Mouse (Mus musculus) heart, postnatal 4 days (tissue): ENCODE measurements around the gene Fank1. TPM values are rescaled to one million over a fixed set of nuclear protein-coding genes. Genes with fewer than 3 reads are reported as not detected.
"Not testable (repeated sequence)": the region's sequence is repeated elsewhere in the genome, so short reads cannot be mapped to it uniquely, and the experiment has no call there.

ENCODE experiments used
- DNase-seq: peaks from one replicate; pipeline ENCODE4 v3.0.0; 2021
- total RNA-seq, 2 experiments: library from RNA; stranded (reverse); gene quantifications; 2 replicates each; pipeline ENCODE4 v1.2.3; 2021

Gene Fank1
- total RNA-seq, 2 experiments from 2014 or later = not detected

GRCm38 (mm10) chr7:133839546-133839945 is 62.9 kb downstream of the Fank1 start:
- DNase-seq = no peak

GRCm38 (mm10) chr7:133842079-133842478 is 65.4 kb downstream of the Fank1 start:
- DNase-seq = no peak

- DNase-seq = no peak
Measured at GRCm38 (mm10) chr7:133847175-133847574, 70.5 kb downstream of the Fank1 start.

GRCm38 (mm10) chr7:133848180-133848579 is 71.5 kb downstream of the Fank1 start:
- DNase-seq = no peak

- no peak for DNase-seq
Measured at GRCm38 (mm10) chr7:133850735-133851134, 74.1 kb downstream of the Fank1 start.

- peak; percentile 80 for DNase-seq
Measured at GRCm38 (mm10) chr7:133856278-133856677, 79.6 kb downstream of the Fank1 start.

- DNase-seq = no peak
Measured at GRCm38 (mm10) chr7:133858506-133858905, 81.8 kb downstream of the Fank1 start.

GRCm38 (mm10) chr7:133859548-133859947 is 82.9 kb downstream of the Fank1 start:
- no peak for DNase-seq

GRCm38 (mm10) chr7:133862233-133862632 is 85.6 kb downstream of the Fank1 start:
- peak; percentile 13 for DNase-seq

GRCm38 (mm10) chr7:133862723-133863122 is 86.1 kb downstream of the Fank1 start:
- no peak for DNase-seq

GRCm38 (mm10) chr7:133863151-133863550 is 86.5 kb downstream of the Fank1 start:
- DNase-seq = no peak

- DNase-seq = no peak
Measured at GRCm38 (mm10) chr7:133863684-133864083, 87.0 kb downstream of the Fank1 start.

- no peak for DNase-seq
Measured at GRCm38 (mm10) chr7:133870265-133870664, 93.6 kb downstream of the Fank1 start.

- DNase-seq = no peak
Measured at GRCm38 (mm10) chr7:133872701-133873100, 96.0 kb downstream of the Fank1 start.

- DNase-seq = no peak
Measured at GRCm38 (mm10) chr7:133876139-133876538, 99.5 kb downstream of the Fank1 start.

GRCm38 (mm10) chr7:133876646-133877342 is 100.1 kb downstream of the Fank1 start:
- DNase-seq = no peak

GRCm38 (mm10) chr7:133879761-133880160 is 103.1 kb downstream of the Fank1 start:
- no peak for DNase-seq

GRCm38 (mm10) chr7:133884759-133885431 is 108.2 kb downstream of the Fank1 start:
- not testable (repeated sequence) for DNase-seq

GRCm38 (mm10) chr7:133888926-133889920 is 112.6 kb downstream of the Fank1 start:
- DNase-seq = peak; percentile 43

- no peak for DNase-seq
Measured at GRCm38 (mm10) chr7:133889986-133890385, 113.3 kb downstream of the Fank1 start.

GRCm38 (mm10) chr7:133891298-133891697 is 114.6 kb downstream of the Fank1 start:
- no peak for DNase-seq

GRCm38 (mm10) chr7:133891796-133892195 is 115.1 kb downstream of the Fank1 start:
- DNase-seq = no peak

GRCm38 (mm10) chr7:133899391-133899790 is 122.7 kb downstream of the Fank1 start:
- DNase-seq = no peak
